Mouse (Mus musculus) erythroblast, embryonic 14.5 days (primary cell): ENCODE measurements around the gene Sema3c.

Experiments used
- GATA1 ChIP-seq: IDR thresholded peaks from 2 replicates; pipeline ENCODE4 v1.6.1; 2012; ENCODE audit warnings: low read length, inconsistent platforms, mixed read lengths
- TAL1 ChIP-seq: IDR thresholded peaks from 3 replicates; pipeline ENCODE4 v1.6.1; 2012; ENCODE audit warnings: low read length, inconsistent platforms, mixed read lengths

DNA sequence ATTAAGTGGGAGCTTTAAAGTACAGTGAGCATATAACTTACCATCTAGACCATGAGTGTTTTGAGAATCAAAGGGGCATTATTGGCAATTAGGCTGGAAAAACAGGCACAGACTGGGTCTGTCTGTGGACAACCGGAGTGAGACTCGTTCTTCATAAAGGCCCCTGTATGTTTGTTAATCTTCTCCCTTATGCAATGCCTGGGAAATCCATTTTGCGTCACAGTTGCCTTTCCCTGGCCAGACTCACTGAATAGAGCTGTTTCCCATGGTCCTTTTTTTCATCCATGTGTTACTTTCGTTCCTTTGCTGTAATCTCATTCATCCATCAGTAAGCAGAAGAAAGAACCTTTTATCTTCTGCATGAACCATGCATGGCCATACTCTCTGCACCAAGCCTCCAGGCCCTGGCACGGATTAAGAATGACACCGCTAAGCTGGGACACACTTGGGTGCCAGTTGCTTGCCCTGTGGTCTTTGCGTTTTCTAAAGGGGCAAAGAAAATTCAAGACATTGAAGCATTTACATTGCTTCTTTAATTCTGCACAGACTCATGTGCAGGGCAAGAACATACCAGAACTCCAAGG, 73.7 kb downstream of the Sema3c start:
- TF ChIP-seq GATA1, result no peak
- no peak for TF ChIP-seq TAL1
